Mouse (Mus musculus): ENCODE results near the gene Gjc1. TPM values are rescaled to one million over a fixed set of nuclear protein-coding genes. Genes with fewer than 3 reads are reported as not detected.

The Gjc1 gene
- 54.5 and 55.4 TPM in 2 replicates for polyA plus RNA-seq (2015; fragmentation: Nextera tagmentation; extraction: Ambion mirVana)

GRCm38 (mm10) chr11:102819021-102819782, at the start of gene Gjc1:
Gjc1 (minus strand) TSS chr11:102819700.
- ATAC-seq (ENCODE audit: low FRiP score, low TSS enrichment): peak; percentile 83
- Histone ChIP-seq H3K4me3 (ENCODE audit: low read length) (peak within 1 kb of the TSS; percentile 90), H3K4me2 (replicated peaks; ENCODE audit: low read depth, low read length) (peak within 1 kb of the TSS; percentile 88), H3K27ac (ENCODE audit: low read length) (peak within 1 kb of the TSS; percentile 99), H3K9me3 (ENCODE audit: low read length) (no peaks in the 10 kb centered on the region), H3K36me3 (ENCODE audit: insufficient read depth, low read length) (no peaks in the 10 kb centered on the region), H3K4me1 (ENCODE audit: insufficient read depth, low read length) (peaks cover 25% of the 10 kb centered on the region), H3K9ac (replicated peaks; ENCODE audit: low read length) (peak within 1 kb of the TSS; percentile 97), H3K27me3 (ENCODE audit: insufficient read depth, low read length) (no peaks in the 10 kb centered on the region)
- under 1% methylated on average over 69 of the region's 97 CpGs for WGBS

DNA sequence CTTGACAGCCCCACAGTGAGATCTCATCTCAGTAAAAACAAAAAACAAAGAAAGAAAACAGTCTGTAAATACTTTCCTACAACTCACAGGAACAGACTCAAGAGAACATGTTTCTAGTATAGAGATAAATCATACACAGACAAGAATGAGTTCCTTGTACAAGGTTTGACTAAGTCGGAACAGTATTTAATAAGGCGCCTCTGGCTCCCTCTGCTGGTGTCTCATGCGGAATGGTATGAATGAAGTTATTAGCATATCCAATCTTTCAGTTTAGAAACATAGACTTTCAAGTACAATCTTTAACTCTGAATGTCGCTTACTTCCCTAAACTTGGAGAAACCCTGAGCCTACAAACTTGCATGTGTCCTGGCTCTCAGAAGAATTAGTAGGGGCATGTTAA, 44.8 kb upstream of the Gjc1 start:
- H3K9ac ChIP-seq (replicated peaks; ENCODE audit: low read length): no peak overlapping the region
- no peak overlapping the region for H3K4me3 ChIP-seq (ENCODE audit: low read length)
- H3K4me1 ChIP-seq (ENCODE audit: insufficient read depth, low read length): no peaks in the 10 kb centered on the region
- WGBS: 32% methylated on average over 4 of the region's 4 CpGs
- ATAC-seq (ENCODE audit: low FRiP score, low TSS enrichment): no peak
- no peaks in the 10 kb centered on the region for H3K27me3 ChIP-seq (ENCODE audit: insufficient read depth, low read length)
- no peaks in the 10 kb centered on the region for H3K9me3 ChIP-seq (ENCODE audit: low read length)
- no peak overlapping the region for H3K4me2 ChIP-seq (replicated peaks; ENCODE audit: low read depth, low read length)
- peaks cover 65% of the 10 kb centered on the region for H3K36me3 ChIP-seq (ENCODE audit: insufficient read depth, low read length)
- H3K27ac ChIP-seq (ENCODE audit: low read length): no peak overlapping the region

DNA sequence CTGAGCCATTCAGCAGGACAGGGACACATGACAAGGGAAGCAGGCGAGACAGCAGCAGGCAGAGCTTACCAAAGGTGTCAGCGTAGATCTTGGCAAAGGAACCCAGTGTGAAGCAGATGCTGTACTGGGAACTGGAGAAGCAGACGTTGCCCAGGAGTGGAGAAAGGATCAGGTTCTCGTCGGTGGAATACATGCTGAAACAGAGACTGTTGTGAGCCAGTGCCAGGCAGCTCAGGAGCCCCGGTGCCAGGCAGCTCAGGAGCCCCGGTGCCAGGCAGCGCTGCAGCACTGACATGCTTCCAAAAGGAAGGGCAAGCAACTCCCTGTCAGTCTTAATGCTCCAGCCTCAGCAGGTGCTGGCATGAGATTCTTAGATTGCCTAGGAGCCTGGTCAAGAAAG, 40.4 kb upstream of the Gjc1 start:
- H3K4me3 ChIP-seq (ENCODE audit: low read length): no peak overlapping the region
- no peaks in the 10 kb centered on the region for H3K9me3 ChIP-seq (ENCODE audit: low read length)
- H3K27me3 ChIP-seq (ENCODE audit: insufficient read depth, low read length): no peaks in the 10 kb centered on the region
- no peaks in the 10 kb centered on the region for H3K4me1 ChIP-seq (ENCODE audit: insufficient read depth, low read length)
- H3K36me3 ChIP-seq (ENCODE audit: insufficient read depth, low read length): peaks cover 65% of the 10 kb centered on the region
- 90% methylated on average over 8 of the region's 8 CpGs for WGBS
- H3K4me2 ChIP-seq (replicated peaks; ENCODE audit: low read depth, low read length): no peak overlapping the region
- no peak overlapping the region for H3K9ac ChIP-seq (replicated peaks; ENCODE audit: low read length)
- no peak for ATAC-seq (ENCODE audit: low FRiP score, low TSS enrichment)
- H3K27ac ChIP-seq (ENCODE audit: low read length): no peak overlapping the region

DNA sequence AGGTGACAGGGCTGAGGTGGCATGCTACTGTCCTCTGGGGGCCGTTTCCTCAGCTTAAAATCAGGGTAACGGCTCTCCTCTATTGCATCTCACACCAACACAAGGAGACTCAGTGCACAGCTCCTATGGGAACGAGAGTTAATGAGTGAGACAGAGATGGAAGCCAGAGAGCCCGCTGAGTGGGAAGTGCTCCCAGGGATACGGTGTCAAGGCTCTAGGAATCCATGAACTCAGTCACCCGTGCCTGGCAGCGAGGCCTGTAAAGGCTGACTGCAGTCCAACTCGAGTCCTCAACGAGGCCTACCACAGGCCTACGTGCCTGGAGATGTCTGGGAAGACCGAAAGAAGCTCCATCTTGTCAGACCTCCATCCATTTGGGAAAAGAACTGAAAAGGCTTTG, 39.5 kb upstream of the Gjc1 start:
- Histone ChIP-seq H3K4me3 (ENCODE audit: low read length) (no peak overlapping the region), H3K27ac (ENCODE audit: low read length) (no peak overlapping the region), H3K27me3 (ENCODE audit: insufficient read depth, low read length) (no peaks in the 10 kb centered on the region), H3K9me3 (ENCODE audit: low read length) (no peaks in the 10 kb centered on the region), H3K4me1 (ENCODE audit: insufficient read depth, low read length) (no peaks in the 10 kb centered on the region), H3K36me3 (ENCODE audit: insufficient read depth, low read length) (peaks cover 73% of the 10 kb centered on the region), H3K4me2 (replicated peaks; ENCODE audit: low read depth, low read length) (no peak overlapping the region), H3K9ac (replicated peaks; ENCODE audit: low read length) (no peak overlapping the region)
- no peak for ATAC-seq (ENCODE audit: low FRiP score, low TSS enrichment)
- WGBS: 77% methylated on average over 11 of the region's 11 CpGs

GRCm38 (mm10) chr11:102855941-102856340, 36.4 kb upstream of the Gjc1 start:
- WGBS: 84% methylated on average over 6 of the region's 6 CpGs

DNA sequence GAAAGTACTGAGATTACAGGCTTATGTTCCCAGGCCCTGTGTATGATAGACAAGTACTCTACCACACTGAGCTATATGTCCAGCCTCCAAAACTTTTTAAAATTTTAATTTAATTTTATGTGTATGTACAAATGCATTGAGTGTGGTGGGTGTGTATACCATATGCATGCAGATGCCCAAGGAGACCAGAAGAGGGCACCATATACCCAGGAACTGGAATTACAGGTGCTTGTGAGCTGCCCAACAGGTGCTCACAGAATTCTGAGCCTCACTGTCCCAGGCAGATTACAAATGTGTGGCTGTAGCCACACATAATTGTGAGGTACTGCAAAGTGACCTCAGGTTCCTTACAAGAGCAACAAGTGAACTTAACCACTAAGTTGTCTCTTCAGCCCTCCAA, 34.3 kb upstream of the Gjc1 start:
- Histone ChIP-seq H3K4me1 (ENCODE audit: insufficient read depth, low read length) (no peaks in the 10 kb centered on the region), H3K27ac (ENCODE audit: low read length) (no peak overlapping the region), H3K9ac (replicated peaks; ENCODE audit: low read length) (no peak overlapping the region), H3K4me3 (ENCODE audit: low read length) (no peak overlapping the region), H3K27me3 (ENCODE audit: insufficient read depth, low read length) (no peaks in the 10 kb centered on the region), H3K9me3 (ENCODE audit: low read length) (no peaks in the 10 kb centered on the region), H3K36me3 (ENCODE audit: insufficient read depth, low read length) (peaks cover 61% of the 10 kb centered on the region), H3K4me2 (replicated peaks; ENCODE audit: low read depth, low read length) (no peak overlapping the region)
- ATAC-seq (ENCODE audit: low FRiP score, low TSS enrichment): no peak

More at GRCm38 (mm10) chr11:102855941-102856340, 36.4 kb upstream of the Gjc1 start:
- H3K9ac ChIP-seq (replicated peaks; ENCODE audit: low read length): no peak overlapping the region
- no peaks in the 10 kb centered on the region for H3K27me3 ChIP-seq (ENCODE audit: insufficient read depth, low read length)
- H3K27ac ChIP-seq (ENCODE audit: low read length): no peak overlapping the region
- no peak overlapping the region for H3K4me3 ChIP-seq (ENCODE audit: low read length)
- no peak overlapping the region for H3K4me2 ChIP-seq (replicated peaks; ENCODE audit: low read depth, low read length)
- H3K4me1 ChIP-seq (ENCODE audit: insufficient read depth, low read length): no peaks in the 10 kb centered on the region
- ATAC-seq (ENCODE audit: low FRiP score, low TSS enrichment): no peak
- H3K9me3 ChIP-seq (ENCODE audit: low read length): no peaks in the 10 kb centered on the region
- H3K36me3 ChIP-seq (ENCODE audit: insufficient read depth, low read length): peaks cover 67% of the 10 kb centered on the region

DNA sequence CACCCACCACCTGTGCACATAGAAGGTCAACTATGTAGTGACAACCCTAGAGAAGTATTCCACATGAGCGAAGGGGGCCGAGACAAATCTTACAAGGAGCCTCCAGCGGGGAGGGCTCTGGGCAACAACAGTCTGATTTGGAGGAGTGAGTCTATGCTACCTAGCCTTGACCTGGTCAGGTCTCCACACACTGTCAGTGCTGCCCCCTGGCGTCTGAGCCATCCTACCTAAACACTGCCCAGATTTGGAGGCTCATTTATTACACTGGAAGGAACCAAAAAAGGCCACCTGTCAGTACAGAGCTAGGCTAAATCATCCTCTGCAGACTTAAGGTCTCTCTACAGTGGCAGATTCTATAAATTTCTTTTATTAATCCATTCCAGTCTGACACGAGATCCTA, 32.4 kb upstream of the Gjc1 start:
- 56% methylated on average over 5 of the region's 5 CpGs for WGBS
- no peaks in the 10 kb centered on the region for H3K9me3 ChIP-seq (ENCODE audit: low read length)
- H3K36me3 ChIP-seq (ENCODE audit: insufficient read depth, low read length): peaks cover 67% of the 10 kb centered on the region
- no peaks in the 10 kb centered on the region for H3K27me3 ChIP-seq (ENCODE audit: insufficient read depth, low read length)
- H3K4me3 ChIP-seq (ENCODE audit: low read length): no peak overlapping the region
- H3K4me2 ChIP-seq (replicated peaks; ENCODE audit: low read depth, low read length): no peak overlapping the region
- ATAC-seq (ENCODE audit: low FRiP score, low TSS enrichment): peak; percentile 77
- H3K9ac ChIP-seq (replicated peaks; ENCODE audit: low read length): no peak overlapping the region
- no peak overlapping the region for H3K27ac ChIP-seq (ENCODE audit: low read length)
- no peaks in the 10 kb centered on the region for H3K4me1 ChIP-seq (ENCODE audit: insufficient read depth, low read length)

DNA sequence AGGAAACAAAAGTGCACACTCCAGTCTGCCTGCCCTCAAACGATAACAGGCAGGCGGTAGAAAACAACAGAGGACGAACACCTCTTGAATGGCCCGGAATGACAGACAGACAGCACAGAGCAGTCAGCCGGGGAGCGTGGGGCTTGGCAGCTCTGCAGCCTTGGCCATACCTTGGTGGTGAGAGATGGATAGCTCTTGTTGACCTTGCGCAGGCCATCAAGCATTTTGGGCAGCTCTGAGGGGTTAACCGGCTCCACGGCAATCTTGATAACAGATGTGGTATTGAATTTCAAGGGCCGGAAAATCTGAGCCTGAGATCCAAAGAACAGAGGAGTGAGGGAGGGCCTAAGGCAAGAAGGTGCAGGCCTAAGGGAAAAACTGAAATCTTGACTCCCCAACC, 26.4 kb upstream of the Gjc1 start:
- WGBS: 58% methylated on average over 10 of the region's 10 CpGs

GRCm38 (mm10) chr11:102838616-102839150, 19.2 kb upstream of the Gjc1 start:
- 0 out of 2 replicates have a peak overlapping the region, but pooled peaks have one; percentile 5 for H3K27ac ChIP-seq (ENCODE audit: low read length)
- no peaks in the 10 kb centered on the region for H3K9me3 ChIP-seq (ENCODE audit: low read length)
- no peaks in the 10 kb centered on the region for H3K4me1 ChIP-seq (ENCODE audit: insufficient read depth, low read length)
- H3K4me3 ChIP-seq (ENCODE audit: low read length): no peak overlapping the region
- 88% methylated on average over 9 of the region's 9 CpGs for WGBS
- ATAC-seq (ENCODE audit: low FRiP score, low TSS enrichment): no peak
- peaks cover 54% of the 10 kb centered on the region for H3K36me3 ChIP-seq (ENCODE audit: insufficient read depth, low read length)
- no peak overlapping the region for H3K9ac ChIP-seq (replicated peaks; ENCODE audit: low read length)
- no peaks in the 10 kb centered on the region for H3K27me3 ChIP-seq (ENCODE audit: insufficient read depth, low read length)
- no peak overlapping the region for H3K4me2 ChIP-seq (replicated peaks; ENCODE audit: low read depth, low read length)

More for the DNA sequence above, 26.4 kb upstream of the Gjc1 start:
- H3K9ac ChIP-seq (replicated peaks; ENCODE audit: low read length): no peak overlapping the region
- no peaks in the 10 kb centered on the region for H3K9me3 ChIP-seq (ENCODE audit: low read length)
- H3K36me3 ChIP-seq (ENCODE audit: insufficient read depth, low read length): peaks cover 87% of the 10 kb centered on the region
- H3K27ac ChIP-seq (ENCODE audit: low read length): no peak overlapping the region
- no peaks in the 10 kb centered on the region for H3K4me1 ChIP-seq (ENCODE audit: insufficient read depth, low read length)
- H3K4me3 ChIP-seq (ENCODE audit: low read length): no peak overlapping the region
- no peak for ATAC-seq (ENCODE audit: low FRiP score, low TSS enrichment)
- H3K27me3 ChIP-seq (ENCODE audit: insufficient read depth, low read length): no peaks in the 10 kb centered on the region
- no peak overlapping the region for H3K4me2 ChIP-seq (replicated peaks; ENCODE audit: low read depth, low read length)

- peaks cover 49% of the 10 kb centered on the region for H3K36me3 ChIP-seq (ENCODE audit: insufficient read depth, low read length)
- WGBS: 100% methylated on average over 2 of the region's 2 CpGs
Observed at GRCm38 (mm10) chr11:102838126-102838525, 18.6 kb upstream of the Gjc1 start.

More at GRCm38 (mm10) chr11:102838126-102838525, 18.6 kb upstream of the Gjc1 start:
- no peak overlapping the region for H3K9ac ChIP-seq (replicated peaks; ENCODE audit: low read length)
- no peak overlapping the region for H3K4me3 ChIP-seq (ENCODE audit: low read length)
- H3K27me3 ChIP-seq (ENCODE audit: insufficient read depth, low read length): no peaks in the 10 kb centered on the region
- peaks cover under 1% of the 10 kb centered on the region for H3K4me1 ChIP-seq (ENCODE audit: insufficient read depth, low read length)
- H3K4me2 ChIP-seq (replicated peaks; ENCODE audit: low read depth, low read length): no peak overlapping the region
- H3K9me3 ChIP-seq (ENCODE audit: low read length): no peaks in the 10 kb centered on the region
- ATAC-seq (ENCODE audit: low FRiP score, low TSS enrichment): no peak
- H3K27ac ChIP-seq (ENCODE audit: low read length): no peak overlapping the region

Data from kidney, embryonic 16.5 days (tissue).